Mouse (Mus musculus) layer of hippocampus, adult 2 months (tissue): Measurements from ENCODE around the gene Il34. TPM values are rescaled to one million over a fixed set of nuclear protein-coding genes. Genes with fewer than 3 reads are reported as not detected.
A peak's percentile ranks its signal among the peaks of the same experiment; 100 is the strongest.

Experiments used
- DNase-seq, 2 experiments: peaks; one replicate each; pipeline ENCODE4 v3.0.0; 2022; ENCODE audit warnings: low spot score in 2 of 2
- H3K27ac ChIP-seq: fragments of 200-600 bp; 2 replicates; pipeline ENCODE4 v1.8.1; 2022
- H3K4me3 ChIP-seq: fragments of 200-600 bp; 2 replicates; pipeline ENCODE4 v1.8.1; 2022; ENCODE audit warnings: mild to moderate bottlenecking
- CTCF ChIP-seq: fragments of 200-600 bp; conservative IDR thresholded peaks from 2 replicates; pipeline ENCODE4 v1.8.1; 2022; ENCODE audit warnings: antibody characterized with exemption, mild to moderate bottlenecking, moderate library complexity
- total RNA-seq, 2 experiments: library from RNA; stranded (reverse); gene quantifications; 2 replicates each; pipeline ENCODE4 v1.2.3; 2021

Gene Il34
- total RNA-seq, 2 experiments from 2014 or later, result 64.7 to 71.5 TPM

DNA sequence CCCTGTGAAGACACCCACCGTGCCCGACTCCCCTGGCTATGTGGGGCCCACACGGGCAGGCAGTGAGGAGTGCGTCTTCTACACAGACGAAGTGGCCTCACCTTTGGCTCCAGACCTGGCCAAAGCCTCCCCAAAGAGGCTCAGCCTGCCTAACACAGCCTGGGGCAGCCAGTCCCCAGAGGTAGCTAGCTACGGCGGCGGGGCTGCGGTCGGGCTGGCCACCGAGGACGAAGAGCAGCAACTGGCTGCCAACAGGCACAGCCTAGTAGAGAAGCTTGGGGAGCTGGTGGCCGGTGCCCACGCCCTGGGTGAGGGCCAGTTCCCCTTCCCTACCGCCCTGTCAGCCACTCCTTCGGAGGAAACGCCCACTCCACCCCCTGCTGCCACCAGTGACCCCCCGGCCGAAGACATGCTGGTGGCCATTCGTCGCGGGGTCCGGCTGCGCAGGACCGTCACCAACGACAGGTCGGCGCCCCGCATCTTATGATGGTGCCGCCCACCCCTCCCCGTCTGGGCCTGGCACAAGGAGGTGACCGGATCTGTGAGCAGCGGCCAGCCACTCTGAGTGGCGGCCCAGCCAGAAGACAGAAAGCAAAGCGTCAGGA, 67.0 kb downstream of the Il34 start:
- no peak overlapping the region for H3K4me3 ChIP-seq
- H3K27ac ChIP-seq, result 0 out of 2 replicates have a peak overlapping the region, but pooled peaks have one; percentile 36
- TF ChIP-seq CTCF, result no peak
- no peak for DNase-seq

DNA sequence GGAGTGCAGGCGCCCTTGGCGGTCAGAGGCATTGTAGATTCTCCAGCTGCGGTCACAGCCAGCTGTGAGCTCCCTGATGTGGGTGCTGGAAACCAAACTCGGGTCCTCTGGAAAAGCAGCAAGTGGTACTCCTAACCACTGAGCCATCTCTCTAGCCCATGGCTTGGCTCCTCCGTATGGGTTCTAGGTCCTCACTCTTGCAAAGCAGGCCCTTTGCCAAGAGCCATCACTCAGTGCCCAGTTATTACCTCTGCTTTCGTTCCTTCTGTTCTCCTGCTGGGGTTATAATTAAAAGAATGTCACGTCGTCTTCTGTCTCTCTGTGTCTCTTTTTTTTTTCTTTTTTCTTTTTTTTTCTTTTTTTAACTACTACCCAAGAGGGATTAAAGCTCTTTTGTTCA, 72.7 kb downstream of the Il34 start:
- H3K4me3 ChIP-seq, result no peak overlapping the region
- no peak for TF ChIP-seq CTCF
- no peak overlapping the region for H3K27ac ChIP-seq
- DNase-seq, result no peak

DNA sequence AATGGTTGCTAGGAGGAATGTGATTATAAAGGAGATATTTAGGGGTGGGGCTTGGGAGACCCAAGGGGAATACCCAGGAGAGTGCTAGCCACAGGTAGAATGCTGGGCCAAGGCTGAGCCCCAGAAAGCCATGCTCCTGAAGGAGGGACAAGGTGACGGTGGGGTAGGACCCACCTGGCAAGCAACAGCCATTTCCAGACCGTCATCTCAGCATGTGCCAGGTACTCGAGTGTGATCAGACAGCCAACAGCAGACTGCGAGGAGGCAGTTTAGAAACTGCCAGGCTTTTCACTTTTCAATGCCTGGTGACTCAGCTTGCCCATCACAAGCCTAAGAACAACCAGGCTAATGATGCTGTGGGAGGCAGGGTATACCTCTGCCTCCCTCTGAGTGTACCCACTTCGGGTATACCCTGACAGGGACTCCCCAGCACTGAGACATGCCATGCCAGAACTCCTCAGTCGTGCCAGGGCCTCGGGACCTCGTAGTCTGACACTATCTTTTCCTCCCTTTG, 74.3 kb downstream of the Il34 start:
- Histone ChIP-seq H3K4me3 (no peak overlapping the region), H3K27ac (no peak overlapping the region)
- no peak for DNase-seq
- no peak for TF ChIP-seq CTCF

DNA sequence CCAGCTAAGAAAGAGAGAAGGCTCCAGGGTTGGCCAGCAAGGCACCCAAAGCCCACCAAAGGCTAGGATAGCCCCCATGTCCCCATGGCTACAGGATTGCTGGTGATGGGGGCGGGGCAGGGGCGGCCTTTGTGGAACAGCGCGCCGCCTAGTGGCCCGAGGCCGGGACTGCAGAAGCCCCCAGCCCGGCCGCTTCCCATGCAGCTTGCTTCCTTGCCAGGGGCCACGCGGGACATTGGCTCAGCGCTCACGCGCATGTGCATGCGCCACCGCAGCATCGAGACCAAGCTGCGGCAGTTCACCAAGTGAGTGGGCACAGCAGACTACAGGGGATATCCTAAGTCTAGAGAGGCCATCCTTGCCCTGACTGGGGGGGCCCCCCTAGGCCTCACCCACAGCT, 78.8 kb downstream of the Il34 start:
- peak in 1 of 2 experiments; percentile 67 for DNase-seq
- Histone ChIP-seq H3K27ac (peak overlapping the region; percentile 90), H3K4me3 (no peak overlapping the region; the same call in 1 of the 2 replicates)
- peak; percentile 98 for TF ChIP-seq CTCF

DNA sequence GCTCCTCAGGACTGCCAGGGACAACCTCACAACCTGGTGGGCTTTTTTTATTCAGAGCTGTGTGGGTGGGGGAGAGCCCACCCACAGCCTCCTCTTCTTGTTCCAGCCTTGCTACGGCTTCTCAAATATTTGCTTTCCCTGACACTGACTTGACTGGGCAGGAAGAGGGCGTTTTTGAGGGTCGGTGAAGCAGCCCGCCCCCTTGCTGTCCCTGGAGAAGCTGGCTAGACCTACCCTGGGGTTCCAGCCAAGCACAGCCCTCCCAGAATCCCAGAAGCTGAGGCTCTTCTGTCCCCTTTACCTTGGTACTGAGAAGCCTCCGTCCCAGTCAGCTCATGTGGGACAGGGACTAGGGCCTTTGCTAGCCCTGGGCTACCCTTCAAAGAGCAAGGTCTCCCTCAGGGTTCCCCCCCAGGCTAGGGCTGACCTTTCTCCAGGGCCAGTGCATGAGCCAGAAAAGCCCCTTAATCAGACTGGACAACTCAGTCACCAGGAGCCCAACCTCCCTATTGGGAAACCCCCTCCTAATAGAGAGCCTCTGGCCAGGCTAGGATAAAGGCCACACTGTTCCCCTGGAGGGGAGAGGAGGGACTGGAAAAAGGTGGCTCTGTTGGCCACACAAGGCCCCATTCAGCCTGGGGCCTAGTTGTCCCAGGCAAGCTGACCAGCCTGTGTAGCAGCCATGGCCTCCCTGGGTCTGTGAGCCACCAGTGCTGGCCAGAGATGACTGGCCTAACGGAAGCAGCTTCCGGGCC, 80.5 kb downstream of the Il34 start:
- H3K27ac ChIP-seq, result peak overlapping the region; percentile 90

DNA sequence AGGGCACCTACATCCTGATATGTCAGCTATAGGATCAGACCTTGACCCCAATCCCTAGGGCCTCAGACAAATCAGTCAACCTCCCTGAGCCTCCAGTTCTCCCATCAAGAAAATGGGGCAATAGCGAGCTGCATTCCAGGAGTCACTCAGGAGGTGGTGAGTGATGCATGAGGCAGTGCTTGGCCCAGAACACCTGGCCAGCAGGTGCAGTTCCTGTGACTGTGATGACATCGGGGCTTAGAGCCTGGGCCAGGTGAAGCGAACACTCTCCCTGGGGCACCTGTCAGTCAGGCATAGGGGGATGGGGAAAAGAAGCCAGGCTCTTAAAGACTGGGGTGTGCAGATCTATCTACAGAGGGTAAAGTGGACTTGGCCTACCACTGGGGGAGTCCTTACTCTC, 81.2 kb downstream of the Il34 start:
- no peak for DNase-seq
- peak overlapping the region; percentile 54 for H3K4me3 ChIP-seq
- peak overlapping the region; percentile 90 for H3K27ac ChIP-seq
- TF ChIP-seq CTCF, result no peak

More for the DNA sequence above, 80.5 kb downstream of the Il34 start:
- H3K4me3 ChIP-seq, result peak overlapping the region; percentile 54
- TF ChIP-seq CTCF, result peak; percentile 57
- peak in 1 of 2 experiments; percentile 82 for DNase-seq

DNA sequence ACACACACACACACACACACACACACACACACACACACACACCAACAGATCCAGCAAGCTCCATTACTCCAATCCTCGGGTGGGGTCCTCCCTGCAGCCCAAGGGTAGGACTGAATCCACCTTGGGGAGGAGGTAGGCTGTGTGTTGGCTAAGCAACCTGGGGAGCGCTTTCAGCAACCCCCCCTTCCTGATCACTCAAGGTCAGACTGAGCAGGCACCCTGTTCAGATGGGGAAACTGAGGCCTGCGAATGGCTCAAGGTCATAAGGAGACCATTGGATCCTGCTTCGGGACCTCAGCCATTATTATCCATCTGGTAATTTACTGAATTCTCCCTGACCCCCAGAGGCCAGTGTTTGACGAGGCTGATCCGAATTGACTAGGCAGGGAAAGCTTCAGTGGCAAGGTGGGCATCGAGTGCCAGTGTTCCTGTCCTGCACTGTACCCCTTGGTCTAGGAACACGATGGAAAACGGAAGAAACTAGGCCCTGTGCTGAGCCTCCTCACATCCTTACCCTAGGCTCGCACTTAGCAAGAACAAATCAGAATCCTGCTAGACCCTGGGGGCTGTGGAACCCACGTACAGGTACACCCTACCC, 83.2 kb downstream of the Il34 start:
- TF ChIP-seq CTCF, result no peak
- no peak for DNase-seq
- peak overlapping the region; percentile 90 for H3K27ac ChIP-seq
- peak overlapping the region; percentile 54 for H3K4me3 ChIP-seq

DNA sequence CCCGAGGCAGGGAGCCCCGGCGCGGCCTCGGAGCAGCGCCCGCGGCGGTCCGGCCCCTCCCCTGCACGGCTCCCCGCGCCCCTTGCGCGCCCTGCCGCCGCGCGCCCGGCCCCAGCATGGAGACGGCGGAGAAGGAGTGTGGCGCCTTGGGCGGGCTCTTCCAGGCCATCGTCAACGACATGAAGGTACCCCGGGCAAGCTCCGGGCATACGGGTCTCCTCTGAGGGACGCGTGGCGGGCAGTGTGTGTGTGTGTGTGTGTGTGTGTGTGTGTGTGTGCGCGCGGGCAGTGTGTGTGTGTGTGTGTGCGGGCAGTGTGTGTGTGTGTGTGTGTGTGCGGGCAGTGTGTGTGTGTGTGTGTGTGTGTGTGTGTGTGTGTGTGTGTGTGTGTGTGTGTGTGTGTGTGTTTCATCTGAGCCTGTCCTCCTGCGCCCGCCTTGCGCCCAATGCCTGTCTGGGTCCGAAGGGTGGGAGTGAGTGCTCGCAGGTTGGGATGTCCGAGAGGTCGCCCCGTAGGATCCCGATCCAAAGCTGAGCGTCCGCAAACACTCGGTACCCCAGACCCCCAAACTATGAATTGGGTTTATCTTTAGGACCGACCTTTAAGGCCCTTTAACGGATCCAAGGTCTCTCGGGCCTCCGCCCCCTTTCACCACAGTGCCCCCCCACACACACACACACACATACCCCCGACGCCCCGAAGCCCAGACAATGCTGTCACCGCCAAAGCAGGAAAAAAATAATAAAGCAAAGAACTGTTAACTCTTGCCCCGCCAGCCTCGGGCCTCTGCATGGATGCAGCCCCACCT, 83.9 kb downstream of the Il34 start:
- TF ChIP-seq CTCF, result no peak
- Histone ChIP-seq H3K4me3 (peak overlapping the region; percentile 54), H3K27ac (peak overlapping the region; percentile 90)
- no peak for DNase-seq

DNA sequence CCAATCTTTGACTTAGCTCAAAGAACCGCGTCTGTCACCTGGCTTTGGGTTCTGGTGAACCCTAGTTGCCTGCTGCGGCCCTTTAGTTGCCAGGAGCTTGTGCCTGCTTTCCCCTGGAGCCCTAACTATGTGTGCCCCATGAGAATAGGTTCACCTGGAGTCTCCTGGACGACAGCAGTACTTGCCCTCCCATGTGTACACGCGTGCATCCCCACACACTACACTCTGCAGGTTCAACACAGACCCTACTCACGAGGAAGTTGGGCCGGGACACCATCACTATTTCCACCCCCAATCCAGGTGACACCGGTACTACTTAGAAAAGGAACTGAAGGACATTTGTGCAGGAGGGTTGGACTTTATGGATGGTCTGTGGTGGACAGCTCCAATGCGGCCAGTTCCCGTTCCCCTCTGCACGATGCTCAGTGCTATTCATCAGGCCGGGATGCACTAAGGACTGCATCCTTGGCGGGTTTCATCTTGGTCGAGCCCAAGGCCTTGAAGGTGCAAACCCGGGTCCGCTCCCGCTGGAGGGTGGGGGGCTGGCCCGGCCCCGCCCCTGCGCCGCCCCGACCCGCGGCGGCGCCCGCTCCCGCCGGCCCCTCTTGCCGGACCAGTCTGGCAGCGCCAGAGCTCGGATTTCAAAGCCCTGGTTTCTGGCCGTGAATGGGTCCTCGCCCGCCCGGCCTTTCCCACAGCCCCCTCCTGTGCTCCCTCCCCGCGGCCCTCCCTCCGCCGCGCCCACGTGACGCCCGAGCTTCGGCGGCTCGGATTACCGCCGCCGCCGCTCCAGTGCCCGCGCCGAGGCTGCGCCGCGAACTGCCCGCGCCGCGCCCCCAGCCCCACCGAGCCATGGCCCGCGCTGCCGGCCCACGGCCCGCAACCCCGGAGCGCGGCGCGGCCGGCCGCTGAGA, 84.8 kb downstream of the Il34 start, which contains the start of gene Mtss1l:
TSS of gene Mtss1l (plus strand) at position 792 of the 914 bp plus-strand sequence.
- no peak for TF ChIP-seq CTCF
- Histone ChIP-seq H3K27ac (peak within 1 kb of the TSS; percentile 90), H3K4me3 (peak within 1 kb of the TSS; percentile 54)
- peak; percentile 76 to 83 for DNase-seq

DNA sequence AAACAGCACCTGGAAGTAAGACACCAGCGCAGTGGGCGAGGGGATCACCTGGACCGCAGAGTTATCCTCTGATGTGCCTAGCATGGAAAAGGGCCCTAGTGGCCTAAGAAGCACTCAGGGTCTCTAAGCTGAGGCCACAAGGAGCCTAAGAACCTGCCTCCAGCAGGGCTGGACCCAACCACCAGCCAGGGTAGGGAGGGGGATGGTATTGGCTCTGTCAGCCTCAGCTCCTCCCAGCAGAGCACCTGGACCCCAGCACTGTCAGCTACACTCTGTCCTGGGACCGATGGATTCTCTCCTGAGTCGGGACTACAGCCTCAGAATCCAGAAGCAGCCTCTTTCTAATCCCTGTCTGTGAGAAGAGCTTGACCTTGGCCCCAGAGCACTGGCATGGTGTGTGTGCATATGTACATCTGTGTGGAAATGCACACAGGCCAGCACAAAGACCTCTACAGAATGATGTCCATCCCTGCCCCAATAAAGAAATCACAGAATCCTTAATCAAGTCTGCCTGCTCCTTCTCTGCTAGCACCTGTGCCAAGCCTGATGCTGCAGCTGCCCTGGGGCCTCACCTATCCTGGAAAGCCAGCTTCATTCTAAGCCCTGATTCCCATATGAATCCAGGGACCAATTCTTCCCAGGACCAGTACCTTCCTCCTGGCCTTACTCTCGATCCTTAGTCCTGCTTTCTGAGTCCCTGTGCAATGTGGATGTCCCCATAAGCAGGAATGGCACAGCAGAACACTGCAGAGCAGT, 85.6 kb downstream of the Il34 start:
- DNase-seq, result no peak
- Histone ChIP-seq H3K27ac (peak overlapping the region; percentile 90), H3K4me3 (peak overlapping the region; percentile 46)
- no peak for TF ChIP-seq CTCF
